Mouse (Mus musculus) MEL (cell line): ENCODE measurements around the gene Pcgf5. TPM values are rescaled to one million over a fixed set of nuclear protein-coding genes. Genes with fewer than 3 reads are reported as not detected.

Experiments
- DNase-seq: peaks from one replicate; pipeline ENCODE4 v3.0.0; 2011; ENCODE audit warnings: low read depth, low spot score
- H3K27ac ChIP-seq: 2 replicates; pipeline ENCODE4 v1.5.1; 2012; ENCODE audit warnings: low read depth, mild to moderate bottlenecking, control low read depth, low read length, moderate library complexity; ENCODE audit not compliant: control insufficient read depth
- H3K27me3 ChIP-seq, 2 experiments: fragments of 150-350 bp in 1 of 2; sonication (generic) in 1 of 2; 2 replicates each; pipeline ENCODE4 v1.6.1; 2012; ENCODE audit warnings: low read length in 2 of 2, mild to moderate bottlenecking in 2 of 2, improper control_type of control experiment in 1 of 2, moderate library complexity in 1 of 2; ENCODE audit not compliant: insufficient read depth in 2 of 2, control insufficient read depth in 1 of 2
- H3K36me3 ChIP-seq, 2 experiments: 2 replicates each; pipeline ENCODE4 v1.6.1; 2012 to 2014; ENCODE audit warnings: low read length in 2 of 2, improper control_type of control experiment in 1 of 2, inconsistent platforms in 1 of 2, mild to moderate bottlenecking in 1 of 2; ENCODE audit not compliant: insufficient read depth in 2 of 2, control insufficient read depth in 1 of 2
- H3K4me1 ChIP-seq, 2 experiments: fragments of 150-350 bp in 1 of 2; sonication (generic) in 1 of 2; 2 replicates each; pipeline ENCODE4 v1.6.1; 2012; ENCODE audit warnings: low read length in 2 of 2, improper control_type of control experiment in 1 of 2, mild to moderate bottlenecking in 1 of 2; ENCODE audit not compliant: insufficient read depth in 2 of 2, control insufficient read depth in 1 of 2
- H3K4me3 ChIP-seq, 2 experiments: fragments of 150-350 bp in 1 of 2; sonication (generic) in 1 of 2; 2 replicates each; pipeline ENCODE4 v1.5.1; 2012; ENCODE audit warnings: low read depth in 2 of 2, low read length in 2 of 2, mild to moderate bottlenecking in 2 of 2, moderate library complexity in 2 of 2, control low read depth in 1 of 2, improper control_type of control experiment in 1 of 2; ENCODE audit not compliant: control insufficient read depth in 1 of 2, insufficient read depth in 1 of 2
- H3K79me2 ChIP-seq: 2 replicates; pipeline ENCODE4 v1.6.1; 2012; ENCODE audit warnings: mild to moderate bottlenecking, low read length, moderate library complexity; ENCODE audit not compliant: control insufficient read depth, poor library complexity, insufficient read depth
- H3K9ac ChIP-seq: 2 replicates; pipeline ENCODE4 v1.6.1; 2012; ENCODE audit warnings: low read depth, mild to moderate bottlenecking, control low read depth, low read length, moderate library complexity; ENCODE audit not compliant: control insufficient read depth, poor library complexity, severe bottlenecking
- H3K9me3 ChIP-seq: fragments of 150-350 bp; sonication (generic); replicated peaks from 2 replicates; pipeline ENCODE4 v1.6.1; 2012; ENCODE audit warnings: mild to moderate bottlenecking, low read length, improper control_type of control experiment, moderate library complexity; ENCODE audit not compliant: insufficient read depth
- BHLHE40 ChIP-seq: IDR thresholded peaks from 2 replicates; pipeline ENCODE4 v1.6.1; 2012; ENCODE audit warnings: low read depth, mild to moderate bottlenecking, inconsistent platforms, low read length, improper control_type of control experiment, borderline replicate concordance
- CHD2 ChIP-seq: IDR thresholded peaks from 2 replicates; pipeline ENCODE4 v1.6.1; 2011; ENCODE audit warnings: low read length, improper control_type of control experiment
- CTCF ChIP-seq, 3 experiments: IDR thresholded peaks in 2 of 3; conservative IDR thresholded peaks in 1 of 3; 2 replicates each; pipeline ENCODE4 v1.5.1; 2011 to 2012; ENCODE audit warnings: low read length in 3 of 3, low read depth in 2 of 3, mild to moderate bottlenecking in 2 of 3, improper control_type of control experiment in 1 of 3, inconsistent platforms in 1 of 3, mixed read lengths in 1 of 3, moderate library complexity in 1 of 3; ENCODE audit not compliant: control insufficient read depth in 1 of 3, insufficient read depth in 1 of 3, poor library complexity in 1 of 3, severe bottlenecking in 1 of 3
- E2F4 ChIP-seq: IDR thresholded peaks from 2 replicates; pipeline ENCODE4 v1.6.1; 2011; ENCODE audit warnings: low read depth, low read length, improper control_type of control experiment, borderline replicate concordance
- EP300 ChIP-seq, 2 experiments: IDR thresholded peaks; 2 replicates each; pipeline ENCODE4 v1.6.1; 2011; ENCODE audit warnings: improper control_type of control experiment in 2 of 2, low read length in 2 of 2, low read depth in 1 of 2, mild to moderate bottlenecking in 1 of 2
- GATA1 ChIP-seq: IDR thresholded peaks from 2 replicates; pipeline ENCODE4 v1.6.1; 2011; ENCODE audit warnings: low read depth, low read length, improper control_type of control experiment
- JUND ChIP-seq: IDR thresholded peaks from 2 replicates; pipeline ENCODE4 v1.6.1; 2011; ENCODE audit warnings: low read depth, mild to moderate bottlenecking, improper control_type of control experiment, low read length
- MAFK ChIP-seq: IDR thresholded peaks from 2 replicates; pipeline ENCODE4 v1.6.1; 2011; ENCODE audit warnings: low read depth, mild to moderate bottlenecking, low read length, improper control_type of control experiment, borderline replicate concordance
- MAZ ChIP-seq: IDR thresholded peaks from 2 replicates; pipeline ENCODE4 v1.6.1; 2012; ENCODE audit warnings: low read depth, mild to moderate bottlenecking, inconsistent platforms, low read length, improper control_type of control experiment
- POLR2AphosphoS5 ChIP-seq: IDR thresholded peaks from 2 replicates; pipeline ENCODE4 v1.6.1; 2012; ENCODE audit warnings: low read depth, borderline replicate concordance, mild to moderate bottlenecking, inconsistent platforms, low read length, moderate library complexity, mixed read lengths
- RAD21 ChIP-seq: IDR thresholded peaks from 2 replicates; pipeline ENCODE4 v1.6.1; 2011; ENCODE audit warnings: mild to moderate bottlenecking, low read depth, low read length, improper control_type of control experiment
- TAL1 ChIP-seq: IDR thresholded peaks from 2 replicates; pipeline ENCODE4 v1.6.1; 2012; ENCODE audit warnings: mild to moderate bottlenecking, inconsistent platforms, low read length, moderate library complexity, mixed read lengths
- TCF12 ChIP-seq: IDR thresholded peaks from 2 replicates; pipeline ENCODE4 v1.6.1; 2014; ENCODE audit warnings: low read depth, mild to moderate bottlenecking, inconsistent platforms, low read length, improper control_type of control experiment, moderate library complexity
- UBTF ChIP-seq: IDR thresholded peaks from 2 replicates; pipeline ENCODE4 v1.6.1; 2012; ENCODE audit warnings: low read depth, mild to moderate bottlenecking, inconsistent platforms, low read length, improper control_type of control experiment, moderate library complexity, borderline replicate concordance; ENCODE audit not compliant: insufficient read depth
- polyA plus RNA-seq, 2 experiments: library from polyadenylated mRNA; stranded (reverse) in 1 of 2; unstranded in 1 of 2; fragments of >175 nt in 1 of 2; fragments of >200 nt in 1 of 2; gene quantifications; 2 replicates each; pipeline versions ENCODE4 v1.2.1 to v1.2.4; 2012; ENCODE audit warnings: low replicate concordance in 2 of 2, low read depth in 1 of 2; ENCODE audit not compliant: insufficient read length in 2 of 2, insufficient read depth in 1 of 2, missing spikeins in 1 of 2
- total RNA-seq: library from RNA; depleted of rRNA; stranded (reverse); fragments of 300-350 nt; gene quantifications from 2 replicates; pipeline ENCODE4 v1.2.3, GENCODE M21; 2012

Gene Pcgf5
- total and polyA plus RNA-seq, 3 experiments: 10.0 to 23.2 TPM; not detected in 1

GRCm38 (mm10) chr19:36347831-36348160, 313 bp upstream of the Pcgf5 start:
- TF ChIP-seq UBTF: no peak
- no peak for TF ChIP-seq POLR2AphosphoS5
- no peak for TF ChIP-seq TAL1
- TF ChIP-seq CHD2: no peak
- no peak for TF ChIP-seq MAFK
- TF ChIP-seq CTCF (IDR thresholded peaks at IDR 0.05 in 2 of 3, conservative IDR thresholded peaks at IDR 0.05 in 1 of 3; ENCODE audit: control insufficient read depth in 1 of 3, insufficient read depth in 1 of 3, low read depth in 2 of 3, low read length in 3 of 3, poor library complexity in 1 of 3, severe bottlenecking in 1 of 3): no peak
- no peak for TF ChIP-seq MAZ
- no peak for TF ChIP-seq TCF12
- no peak for TF ChIP-seq E2F4

GRCm38 (mm10) chr19:36348801-36349486, 835 bp downstream of the Pcgf5 start:
- Histone ChIP-seq H3K27ac (no peak overlapping the region), H3K79me2 (no peaks in the 10 kb centered on the region), H3K4me1 (no peaks in the 10 kb centered on the region), H3K9ac (no peak overlapping the region), H3K27me3 (0 out of 4 replicates have a peak, but pooled peaks cover 0 to 1% of the 10 kb centered on the region in 2 experiments), H3K4me3 (no peak overlapping the region), H3K36me3 (no peaks in the 10 kb centered on the region), H3K9me3 (no peaks in the 10 kb centered on the region)
- no peak for DNase-seq
- TF ChIP-seq RAD21: no peak
- no peak for TF ChIP-seq BHLHE40
- TF ChIP-seq JUND: no peak
- no peak for TF ChIP-seq E2F4
- TF ChIP-seq EP300 (IDR thresholded peaks at IDR 0.05; ENCODE audit: low read depth in 1 of 2, low read length in 2 of 2): no peak
- TF ChIP-seq GATA1: no peak

More at GRCm38 (mm10) chr19:36347831-36348160, 313 bp upstream of the Pcgf5 start:
- H3K79me2 ChIP-seq: no peaks in the 10 kb centered on the region
- no peak for DNase-seq
- H3K4me3 ChIP-seq: no peak overlapping the region
- no peak overlapping the region for H3K27ac ChIP-seq
- H3K36me3 ChIP-seq: no peaks in the 10 kb centered on the region
- no peak overlapping the region for H3K9ac ChIP-seq
- H3K27me3 ChIP-seq: 0 out of 4 replicates have a peak, but pooled peaks cover 0 to 1% of the 10 kb centered on the region in 2 experiments
- no peaks in the 10 kb centered on the region for H3K4me1 ChIP-seq
- H3K9me3 ChIP-seq: no peaks in the 10 kb centered on the region
